Mouse (Mus musculus) megakaryocyte, adult 5-6 weeks (primary cell): ENCODE measurements around the gene Tmem214. TPM values are rescaled to one million over a fixed set of nuclear protein-coding genes. Genes with fewer than 3 reads are reported as not detected.

Experiments used
- total RNA-seq, 2 experiments: library from RNA; stranded (forward) in 1 of 2; stranded (reverse) in 1 of 2; fragments of 153-499, 151-499 nt in 1 of 2; fragments of 221-1000, 200-1000 nt in 1 of 2; gene quantifications; 2 replicates each; pipeline versions ENCODE4 v1.2.3 to v1.2.4; 2015 to 2017

The Tmem214 gene
- total RNA-seq, 2 experiments from 2014 or later = 11.9 to 14.0 TPM

Other genes starting within 250 kb of the Tmem214 start
- 21.5 and 28.8 TPM in 2 replicates for gene Slc35f6, start 220.1 kb upstream of the Tmem214 start, total RNA-seq (2015)
- 23.9 and 26.0 TPM in 2 replicates for gene Slc35f6, start 220.1 kb upstream of the Tmem214 start, total RNA-seq (2017)
- gene Cenpa, start 201.2 kb upstream of the Tmem214 start, total RNA-seq (2015) = 190 and 250 TPM in 2 replicates
- gene Cenpa, start 201.2 kb upstream of the Tmem214 start, total RNA-seq (2017) = 124 and 127 TPM in 2 replicates
- not detected in 2 replicates for gene Dpysl5, start 156.4 kb upstream of the Tmem214 start, total RNA-seq (2015)
- 0.41 TPM in 1 of 2 replicates, not detected in the other for gene Dpysl5, start 156.4 kb upstream of the Tmem214 start, total RNA-seq (2017)
- gene Mapre3, start 53.4 kb upstream of the Tmem214 start, total RNA-seq (2015) = 0.25 and 0.98 TPM in 2 replicates
- gene Mapre3, start 53.4 kb upstream of the Tmem214 start, total RNA-seq (2017) = 0.26 and 0.41 TPM in 2 replicates
- gene Agbl5, start 20.7 kb downstream of the Tmem214 start, total RNA-seq (2015) = 5.7 and 7.1 TPM in 2 replicates
- 3.6 and 3.9 TPM in 2 replicates for gene Agbl5, start 20.7 kb downstream of the Tmem214 start, total RNA-seq (2017)
- gene Ost4, start 39.8 kb downstream of the Tmem214 start, total RNA-seq (2015) = 342 and 413 TPM in 2 replicates
- gene Ost4, start 39.8 kb downstream of the Tmem214 start, total RNA-seq (2017) = 286 and 294 TPM in 2 replicates
- gene Emilin1, start 45.4 kb downstream of the Tmem214 start, total RNA-seq (2015) = 20.2 and 20.3 TPM in 2 replicates
- gene Emilin1, start 45.4 kb downstream of the Tmem214 start, total RNA-seq (2017) = 25.5 and 35.5 TPM in 2 replicates
- gene Khk, start 53.4 kb downstream of the Tmem214 start, total RNA-seq (2015) = 92.3 and 93.8 TPM in 2 replicates
- 52.7 and 70.7 TPM in 2 replicates for gene Khk, start 53.4 kb downstream of the Tmem214 start, total RNA-seq (2017)
- gene Cgref1, start 77.6 kb downstream of the Tmem214 start, total RNA-seq (2015) = not detected in 2 replicates
- gene Cgref1, start 77.6 kb downstream of the Tmem214 start, total RNA-seq (2017) = not detected in 2 replicates
- 66.3 and 72.1 TPM in 2 replicates for gene Preb, start 92.3 kb downstream of the Tmem214 start, total RNA-seq (2015)
- 45.8 and 57.3 TPM in 2 replicates for gene Preb, start 92.3 kb downstream of the Tmem214 start, total RNA-seq (2017)
- gene Tcf23, start 100.7 kb downstream of the Tmem214 start, total RNA-seq (2015) = not detected in 2 replicates
- not detected in 2 replicates for gene Tcf23, start 100.7 kb downstream of the Tmem214 start, total RNA-seq (2017)
- gene Atraid, start 180.3 kb downstream of the Tmem214 start, total RNA-seq (2015) = 113 and 132 TPM in 2 replicates
- gene Atraid, start 180.3 kb downstream of the Tmem214 start, total RNA-seq (2017) = 88.5 and 103 TPM in 2 replicates
- 0.41 and 2.0 TPM in 2 replicates for gene Slc5a6, start 180.9 kb downstream of the Tmem214 start, total RNA-seq (2015)
- gene Slc5a6, start 180.9 kb downstream of the Tmem214 start, total RNA-seq (2017) = 1.3 and 1.4 TPM in 2 replicates
- gene Cad, start 186.8 kb downstream of the Tmem214 start, total RNA-seq (2015) = 5.1 and 9.4 TPM in 2 replicates
- gene Cad, start 186.8 kb downstream of the Tmem214 start, total RNA-seq (2017) = 5.4 and 7.5 TPM in 2 replicates
- not detected in 2 replicates for gene Dnajc5g, start 238.3 kb downstream of the Tmem214 start, total RNA-seq (2015)
- gene Dnajc5g, start 238.3 kb downstream of the Tmem214 start, total RNA-seq (2017) = not detected in 2 replicates
- not detected in 2 replicates for gene Slc30a3, start 240.2 kb downstream of the Tmem214 start, total RNA-seq (2015)
- gene Slc30a3, start 240.2 kb downstream of the Tmem214 start, total RNA-seq (2017) = not detected in 2 replicates
- gene Trim54, start 248.7 kb downstream of the Tmem214 start, total RNA-seq (2015) = not detected in 2 replicates
- not detected in 2 replicates for gene Trim54, start 248.7 kb downstream of the Tmem214 start, total RNA-seq (2017)